Mouse (Mus musculus) neural tube, embryonic 10.5 days (tissue): ENCODE data around the gene Fbp1.
"Not testable (repeated sequence)": the region's sequence is repeated elsewhere in the genome, so short reads cannot be mapped to it uniquely, and the experiment has no call there.

Experiments used
- DNase-seq: peaks from one replicate; pipeline ENCODE4 v3.0.0-alpha.2; 2017; ENCODE audit warnings: low spot score; ENCODE audit errors: extremely low spot score

Gene Fbp1

GRCm38 (mm10) chr13:62884536-62884935 lies 3.5 kb downstream of the Fbp1 start:
- no peak for DNase-seq

- no peak for DNase-seq
These were observed 4.2 kb downstream of the Fbp1 start for GRCm38 (mm10) chr13:62883925-62884324.

GRCm38 (mm10) chr13:62883436-62883835 lies 4.6 kb downstream of the Fbp1 start:
- no peak for DNase-seq

GRCm38 (mm10) chr13:62882856-62883255 lies 5.2 kb downstream of the Fbp1 start:
- DNase-seq, result no peak

GRCm38 (mm10) chr13:62881336-62881735 lies 6.7 kb downstream of the Fbp1 start:
- DNase-seq, result no peak

GRCm38 (mm10) chr13:62879831-62880615 lies 8.1 kb downstream of the Fbp1 start:
- DNase-seq, result no peak

GRCm38 (mm10) chr13:62879411-62879810 lies 8.7 kb downstream of the Fbp1 start:
- DNase-seq, result no peak

- no peak for DNase-seq
These were observed 10.8 kb downstream of the Fbp1 start for GRCm38 (mm10) chr13:62877247-62877646.

- no peak for DNase-seq
These were observed 12.0 kb downstream of the Fbp1 start for GRCm38 (mm10) chr13:62876111-62876510.

- DNase-seq, result no peak
These were observed 15.8 kb downstream of the Fbp1 start for GRCm38 (mm10) chr13:62872252-62872651.

GRCm38 (mm10) chr13:62870605-62871004 lies 17.5 kb downstream of the Fbp1 start:
- no peak for DNase-seq

- no peak for DNase-seq
These were observed 21.3 kb downstream of the Fbp1 start for GRCm38 (mm10) chr13:62866817-62867216.

GRCm38 (mm10) chr13:62865651-62866315 lies 22.3 kb downstream of the Fbp1 start:
- DNase-seq, result no peak

GRCm38 (mm10) chr13:62863771-62864170 lies 24.3 kb downstream of the Fbp1 start:
- no peak for DNase-seq

GRCm38 (mm10) chr13:62862875-62863274 lies 25.2 kb downstream of the Fbp1 start:
- DNase-seq, result no peak

GRCm38 (mm10) chr13:62860068-62860467 lies 28.0 kb downstream of the Fbp1 start:
- no peak for DNase-seq

GRCm38 (mm10) chr13:62859251-62859650 lies 28.8 kb downstream of the Fbp1 start:
- DNase-seq, result not testable (repeated sequence)

- DNase-seq, result no peak
These were observed 29.9 kb downstream of the Fbp1 start, which contains the start of gene Fbp2 for GRCm38 (mm10) chr13:62857941-62858915. Gene Fbp2 (minus strand): TSS chr13:62858422.

- no peak for DNase-seq
These were observed 31.2 kb downstream of the Fbp1 start for GRCm38 (mm10) chr13:62856850-62857249.

GRCm38 (mm10) chr13:62856305-62856675 lies 31.8 kb downstream of the Fbp1 start:
- peak; percentile 90 for DNase-seq
